Mouse (Mus musculus) E14TG2a.4 (cell line): ENCODE results near the gene Pcsk1n.

ENCODE experiments used
- CTCF ChIP-seq: conservative IDR thresholded peaks from 2 replicates; pipeline ENCODE4 v1.5.1; 2014; ENCODE audit warnings: low read length
- NANOG ChIP-seq: IDR thresholded peaks from 2 replicates; pipeline ENCODE4 v1.6.1; 2014; ENCODE audit warnings: borderline replicate concordance, low read length, mixed read lengths

GRCm38 (mm10) chrX:7945618-7946017, 26.0 kb downstream of the Pcsk1n start:
- TF ChIP-seq CTCF, result no peak
- TF ChIP-seq NANOG, result no peak
